Mouse (Mus musculus) liver, embryonic 14.5 days (tissue): ENCODE results near the gene Pam16. TPM values are rescaled to one million over a fixed set of nuclear protein-coding genes. Genes with fewer than 3 reads are reported as not detected.
"Not testable (repeated sequence)": the region's sequence is repeated elsewhere in the genome, so short reads cannot be mapped to it uniquely, and the experiment has no call there.

Source experiments
- ATAC-seq: fragments of 200-750 bp; cut with Nextera tagmentation; 2 replicates; pipeline ENCODE4 v1.8.0; 2017; ENCODE audit warnings: moderate number of reproducible peaks, mild to moderate bottlenecking, moderate library complexity; ENCODE audit not compliant: insufficient read depth
- DNase-seq, 3 experiments: peaks; one replicate each; pipeline ENCODE4 v3.0.0-alpha.2; 2012 to 2013; ENCODE audit warnings: low read depth in 3 of 3, low spot score in 3 of 3
- H3K27ac ChIP-seq: fragments of 300-500 bp; sonication (generic); 2 replicates; pipeline ENCODE4 v1.5.1; 2014; ENCODE audit warnings: moderate library complexity, mild to moderate bottlenecking, control low read depth, inconsistent platforms
- H3K27me3 ChIP-seq: fragments of 300-500 bp; sonication (generic); 2 replicates; pipeline ENCODE4 v1.6.1; 2014; ENCODE audit warnings: mild to moderate bottlenecking, low read length, moderate library complexity; ENCODE audit not compliant: control insufficient read depth, insufficient read depth
- H3K36me3 ChIP-seq: fragments of 300-500 bp; sonication (generic); replicated peaks from 2 replicates; pipeline ENCODE4 v1.6.1; 2014; ENCODE audit warnings: low read depth; ENCODE audit not compliant: control insufficient read depth, insufficient read depth
- H3K4me1 ChIP-seq, 2 experiments: fragments of 200-500 bp in 1 of 2; fragments of 300-500 bp in 1 of 2; sonication (generic) in 1 of 2; replicated peaks; 2 replicates each; pipeline ENCODE4 v1.6.1; 2012 to 2014; ENCODE audit warnings: antibody characterized with exemption in 1 of 2, inconsistent platforms in 1 of 2, low read length in 1 of 2; ENCODE audit not compliant: control insufficient read depth in 2 of 2, insufficient read depth in 2 of 2
- H3K4me2 ChIP-seq: fragments of 300-500 bp; sonication (generic); 2 replicates; pipeline ENCODE4 v1.6.1; 2014; ENCODE audit warnings: low read depth, mild to moderate bottlenecking, control low read depth, moderate library complexity
- H3K4me3 ChIP-seq, 2 experiments: fragments of 200-500 bp in 1 of 2; fragments of 300-500 bp in 1 of 2; sonication (generic) in 1 of 2; 2 replicates each; pipeline ENCODE4 v1.5.1; 2012 to 2014; ENCODE audit warnings: low read depth in 2 of 2, low read length in 2 of 2, mild to moderate bottlenecking in 2 of 2, control low read depth in 1 of 2, inconsistent platforms in 1 of 2, moderate library complexity in 1 of 2; ENCODE audit not compliant: insufficient read depth in 1 of 2
- H3K9ac ChIP-seq: fragments of 300-500 bp; sonication (generic); replicated peaks from 2 replicates; pipeline ENCODE4 v1.6.1; 2014; ENCODE audit warnings: mild to moderate bottlenecking, control low read depth, moderate library complexity
- H3K9me3 ChIP-seq: fragments of 300-500 bp; sonication (generic); 2 replicates; pipeline ENCODE4 v1.6.1; 2016; ENCODE audit warnings: low read length, mixed read lengths; ENCODE audit not compliant: control insufficient read depth
- CTCF ChIP-seq: IDR thresholded peaks from 2 replicates; pipeline ENCODE4 v1.5.1; 2016; ENCODE audit warnings: antibody characterized with exemption, low read depth, control low read depth
- EP300 ChIP-seq: IDR thresholded peaks from 2 replicates; pipeline ENCODE4 v1.6.1; 2016; ENCODE audit warnings: antibody characterized with exemption, low read depth
- WGBS: fragments of 180-500 bp; shearing (Covaris S2); extraction: QIAGEN DNeasy Blood & Tissue Kit; methylation state at CpG from one replicate; pipeline ENCODE4 v1.1.7; 2014; ENCODE audit not compliant: insufficient replicate concordance; 5-methylcytosine and 5-hydroxymethylcytosine counted together
- polyA plus RNA-seq, 2 experiments: library from polyadenylated mRNA; depleted of rRNA in 1 of 2; stranded (reverse) in 1 of 2; unstranded in 1 of 2; fragments of >200 nt; fragmentation: Nextera tagmentation in 1 of 2; extraction: Ambion mirVana in 1 of 2; gene quantifications; 2 replicates each; pipeline versions ENCODE4 v1.2.1 to v1.2.3; 2012 to 2014

Gene Pam16
- polyA plus RNA-seq, 2 experiments, result 41.3 to 64.4 TPM

DNA sequence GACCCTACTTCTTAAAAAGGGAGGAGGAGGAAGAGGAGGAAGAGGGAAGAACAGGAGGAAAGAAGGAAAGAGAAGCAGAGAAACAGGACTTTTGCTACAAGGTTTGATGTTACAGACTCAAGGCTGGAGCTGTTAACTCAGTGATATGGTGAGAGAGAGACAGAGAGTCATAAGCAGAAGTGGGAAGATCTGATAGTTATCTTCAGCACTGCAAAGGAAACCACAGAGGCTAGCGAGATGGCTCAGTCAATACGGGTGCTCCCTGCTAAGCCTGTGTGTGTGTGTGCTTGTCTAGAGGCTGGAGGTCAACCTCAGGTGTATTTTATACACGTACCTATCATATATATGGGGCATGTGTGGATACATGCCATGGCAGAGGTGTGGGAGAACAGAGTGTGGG lies 41.0 kb downstream of the Pam16 start:
- Histone ChIP-seq H3K36me3 (no peaks in the 10 kb centered on the region), H3K4me3 (no peak overlapping the region), H3K4me2 (peak overlapping the region; percentile 15; the same call in 1 of the 2 replicates), H3K27ac (no peak overlapping the region), H3K4me1 (peaks cover 16 to 31% of the 10 kb centered on the region in 2 experiments), H3K9ac (no peak overlapping the region), H3K9me3 (no peaks in the 10 kb centered on the region), H3K27me3 (no peaks in the 10 kb centered on the region)
- TF ChIP-seq EP300, result no peak
- TF ChIP-seq CTCF, result no peak
- 12% methylated on average over 3 of the region's 3 CpGs for WGBS
- DNase-seq (no peak), ATAC-seq (no peak)

DNA sequence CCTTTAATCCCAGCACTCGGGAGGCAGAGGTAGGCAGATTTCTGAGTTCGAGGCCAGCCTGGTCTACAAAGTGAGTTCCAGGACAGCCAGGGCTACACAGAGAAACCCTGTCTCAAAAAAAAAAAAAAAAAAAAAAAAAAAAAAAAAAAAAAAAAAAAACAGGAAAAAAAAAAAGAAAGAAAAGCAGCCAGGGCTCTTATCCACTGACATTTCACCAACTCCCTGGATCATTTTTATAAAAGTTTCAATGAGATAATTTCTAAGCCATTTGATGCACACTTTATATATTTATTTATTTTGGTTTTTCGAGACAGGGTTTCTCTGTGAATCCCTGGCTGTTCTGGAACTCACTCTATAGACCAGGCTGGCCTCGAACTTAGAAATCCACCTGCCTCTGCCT lies 43.6 kb downstream of the Pam16 start:
- not testable (repeated sequence) for H3K4me2 ChIP-seq, H3K27ac ChIP-seq, ATAC-seq, H3K36me3 ChIP-seq, H3K27me3 ChIP-seq, H3K4me3 ChIP-seq, H3K9ac ChIP-seq, DNase-seq, H3K9me3 ChIP-seq
- H3K4me1 ChIP-seq, result peaks cover 7 to 18% of the 10 kb centered on the region in 2 experiments
- 78% methylated on average over 3 of the region's 4 CpGs for WGBS

GRCm38 (mm10) chr16:4578630-4579029 lies 46.2 kb downstream of the Pam16 start:
- no peaks in the 10 kb centered on the region for H3K27me3 ChIP-seq
- no peak overlapping the region for H3K4me2 ChIP-seq
- H3K36me3 ChIP-seq, result no peaks in the 10 kb centered on the region
- H3K9ac ChIP-seq, result no peak overlapping the region
- no peak overlapping the region for H3K27ac ChIP-seq
- no peaks in the 10 kb centered on the region for H3K9me3 ChIP-seq
- no peak for ATAC-seq
- no peak for DNase-seq
- peaks cover 0 to 3% of the 10 kb centered on the region in 2 experiments; a peak in 2 of 4 replicates for H3K4me1 ChIP-seq
- 23% methylated on average over 7 of the region's 7 CpGs for WGBS
- no peak overlapping the region for H3K4me3 ChIP-seq
- TF ChIP-seq EP300 (no peak), CTCF (no peak)

DNA sequence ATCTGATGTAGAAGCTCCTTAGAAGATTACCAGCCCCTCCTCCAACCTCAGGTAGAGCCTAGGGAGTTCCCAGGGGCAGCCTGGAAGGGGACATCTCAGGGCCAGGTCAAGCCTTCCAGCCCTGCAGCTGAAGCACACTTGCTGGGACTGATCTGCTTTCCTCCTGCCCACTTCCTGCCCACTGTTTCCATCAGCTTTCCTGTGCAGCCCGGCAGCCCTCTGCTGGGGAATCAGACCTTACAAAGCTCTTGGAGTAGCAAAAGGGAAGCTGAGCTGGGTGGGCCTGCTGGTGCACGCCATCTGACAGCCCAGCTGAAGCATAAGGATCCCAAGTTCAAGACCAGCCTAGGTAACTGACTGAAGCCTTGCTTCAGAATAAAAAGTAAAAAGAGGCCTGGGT lies 47.9 kb downstream of the Pam16 start:
- no peaks in the 10 kb centered on the region for H3K9me3 ChIP-seq
- no peak overlapping the region for H3K9ac ChIP-seq
- WGBS, result 43% methylated on average over 2 of the region's 2 CpGs
- ATAC-seq, result no peak
- H3K4me1 ChIP-seq, result no peaks in the 10 kb centered on the region
- no peak for DNase-seq
- H3K4me2 ChIP-seq, result no peak overlapping the region
- TF ChIP-seq EP300, result no peak
- 0 out of 2 replicates have a peak, but pooled peaks have one; percentile 10 for TF ChIP-seq CTCF
- no peak overlapping the region for H3K27ac ChIP-seq
- no peak overlapping the region for H3K4me3 ChIP-seq
- no peaks in the 10 kb centered on the region for H3K27me3 ChIP-seq
- no peaks in the 10 kb centered on the region for H3K36me3 ChIP-seq

- no peaks in the 10 kb centered on the region for H3K4me1 ChIP-seq
- H3K36me3 ChIP-seq, result no peaks in the 10 kb centered on the region
- no peaks in the 10 kb centered on the region for H3K9me3 ChIP-seq
- ATAC-seq (no peak), DNase-seq (no peak)
- no peak overlapping the region for H3K27ac ChIP-seq
- no peaks in the 10 kb centered on the region for H3K27me3 ChIP-seq
- WGBS, result 55% methylated on average over 2 of the region's 2 CpGs
- TF ChIP-seq CTCF (no peak), EP300 (no peak)
- H3K9ac ChIP-seq, result no peak overlapping the region
- H3K4me2 ChIP-seq, result no peak overlapping the region
- H3K4me3 ChIP-seq, result no peak overlapping the region
Observed at GRCm38 (mm10) chr16:4576038-4576437, 48.8 kb downstream of the Pam16 start.

- Histone ChIP-seq H3K4me3 (no peak overlapping the region), H3K27me3 (no peaks in the 10 kb centered on the region), H3K36me3 (no peaks in the 10 kb centered on the region), H3K9ac (no peak overlapping the region), H3K4me2 (no peak overlapping the region), H3K27ac (no peak overlapping the region), H3K9me3 (no peaks in the 10 kb centered on the region), H3K4me1 (0 out of 4 replicates have a peak, but pooled peaks cover 0 to 1% of the 10 kb centered on the region in 2 experiments)
- no peak for DNase-seq
- no peak for ATAC-seq
- no peak for TF ChIP-seq CTCF
- TF ChIP-seq EP300, result no peak
- 66% methylated on average over 4 of the region's 4 CpGs for WGBS
Observed at GRCm38 (mm10) chr16:4570737-4571136, 54.1 kb downstream of the Pam16 start.
